Mouse (Mus musculus): ENCODE results near the gene Wasf3. TPM values are rescaled to one million over a fixed set of nuclear protein-coding genes. Genes with fewer than 3 reads are reported as not detected.
A peak's percentile ranks its signal among the peaks of the same experiment; 100 is the strongest.

Wasf3 gene
- polyA plus RNA-seq, 1 experiment from 2014 or later = 0.84 TPM

DNA sequence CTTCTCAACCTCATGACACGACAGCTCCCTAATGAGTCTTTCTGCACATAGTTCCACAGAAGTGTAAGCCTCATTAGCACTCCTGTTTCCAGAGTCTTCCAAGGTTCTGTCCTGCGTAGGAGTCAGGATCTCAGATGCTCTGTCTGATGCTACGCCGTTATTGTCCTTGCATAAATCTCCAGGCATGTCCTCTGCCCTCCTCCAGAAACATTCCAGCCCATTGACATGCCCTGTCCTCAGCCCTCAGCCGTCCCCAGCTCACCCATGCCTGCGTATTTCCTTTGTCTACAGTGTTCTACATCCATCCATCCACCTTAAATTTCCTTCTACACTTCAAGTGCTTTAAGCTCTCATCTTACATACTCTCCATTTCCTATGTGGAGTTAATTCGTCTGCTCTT, 32.8 kb upstream of the Wasf3 start:
- no peaks in the 10 kb centered on the region for H3K27me3 ChIP-seq (ENCODE audit: insufficient read depth, low read length)
- H3K4me3 ChIP-seq (ENCODE audit: low read depth, low read length) = no peak overlapping the region
- H3K4me2 ChIP-seq = no peak overlapping the region
- H3K27ac ChIP-seq (ENCODE audit: low read depth) = no peak overlapping the region
- ATAC-seq (ENCODE audit: insufficient read depth) (no peak), DNase-seq (no peak)
- WGBS = 77% methylated on average over 7 of the region's 7 CpGs
- no peak overlapping the region for H3K9ac ChIP-seq
- H3K4me1 ChIP-seq (ENCODE audit: insufficient read depth) = no peaks in the 10 kb centered on the region
- H3K36me3 ChIP-seq (ENCODE audit: insufficient read depth) = no peaks in the 10 kb centered on the region
- no peak for TF ChIP-seq CTCF (IDR thresholded peaks at IDR 0.05; ENCODE audit: low read depth)
- no peaks in the 10 kb centered on the region for H3K9me3 ChIP-seq (ENCODE audit: low read depth, low read length)

GRCm38 (mm10) chr5:146360386-146360785, 24.4 kb upstream of the Wasf3 start:
- WGBS = 26% methylated on average over 10 of the region's 10 CpGs
- no peak for TF ChIP-seq CTCF (IDR thresholded peaks at IDR 0.05; ENCODE audit: low read depth)
- no peak for ATAC-seq (ENCODE audit: insufficient read depth)
- Histone ChIP-seq H3K9ac (no peak overlapping the region), H3K4me2 (no peak overlapping the region), H3K36me3 (ENCODE audit: insufficient read depth) (no peaks in the 10 kb centered on the region), H3K27ac (ENCODE audit: low read depth) (no peak overlapping the region), H3K27me3 (ENCODE audit: insufficient read depth, low read length) (no peaks in the 10 kb centered on the region), H3K9me3 (ENCODE audit: low read depth, low read length) (no peaks in the 10 kb centered on the region), H3K4me3 (ENCODE audit: low read depth, low read length) (no peak overlapping the region), H3K4me1 (ENCODE audit: insufficient read depth) (no peaks in the 10 kb centered on the region)
- peak; percentile 76 for DNase-seq

- ATAC-seq (ENCODE audit: insufficient read depth) (no peak), DNase-seq (no peak)
- Histone ChIP-seq H3K36me3 (ENCODE audit: insufficient read depth) (no peaks in the 10 kb centered on the region), H3K9ac (no peak overlapping the region), H3K4me1 (ENCODE audit: insufficient read depth) (no peaks in the 10 kb centered on the region), H3K4me3 (ENCODE audit: low read depth, low read length) (no peak overlapping the region), H3K27me3 (ENCODE audit: insufficient read depth, low read length) (no peaks in the 10 kb centered on the region), H3K9me3 (ENCODE audit: low read depth, low read length) (no peaks in the 10 kb centered on the region), H3K27ac (ENCODE audit: low read depth) (no peak overlapping the region), H3K4me2 (no peak overlapping the region)
- TF ChIP-seq CTCF (IDR thresholded peaks at IDR 0.05; ENCODE audit: low read depth) = no peak
- 70% methylated on average over 9 of the region's 9 CpGs for WGBS
Measured at GRCm38 (mm10) chr5:146362711-146363110, 22.1 kb upstream of the Wasf3 start.

DNA sequence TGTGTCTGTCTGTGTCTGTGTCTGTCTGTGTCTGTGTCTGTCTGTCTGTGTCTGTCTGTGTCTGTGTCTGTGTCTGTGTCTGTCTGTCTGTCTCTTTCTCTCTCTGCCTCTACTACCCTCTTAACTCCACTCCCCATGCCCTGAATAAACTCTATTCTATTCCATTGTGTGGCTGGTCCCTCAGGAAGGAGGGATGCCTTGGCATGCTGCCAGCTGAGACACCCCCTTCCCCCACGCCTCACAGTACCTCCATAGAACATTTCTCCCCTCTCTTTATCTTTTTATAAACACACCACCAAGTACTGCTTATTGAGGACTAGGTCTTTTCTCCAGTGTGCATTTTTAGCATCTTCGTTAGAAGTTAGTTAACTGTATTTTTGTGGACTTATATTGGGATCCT, 16.4 kb upstream of the Wasf3 start:
- WGBS = 40% methylated on average over 2 of the region's 2 CpGs

DNA sequence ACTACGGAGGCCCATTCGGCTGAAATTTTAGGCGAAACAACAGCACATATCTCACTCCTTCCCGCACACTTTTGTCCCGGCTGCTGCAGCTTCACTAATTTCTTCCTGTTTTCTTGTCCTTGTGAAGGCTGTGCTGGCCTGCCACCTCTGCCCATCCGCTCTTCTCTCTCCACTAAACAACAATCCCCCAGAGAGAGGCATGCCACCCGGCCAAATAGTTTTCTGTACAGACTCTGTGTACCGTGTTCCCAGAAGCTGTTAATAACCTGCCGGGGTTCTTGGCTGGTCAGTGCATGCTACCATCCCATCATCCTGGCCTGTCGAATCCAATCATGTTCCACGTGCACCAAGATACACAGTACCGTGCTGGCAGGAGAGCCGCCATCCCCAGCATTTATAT, 15.8 kb upstream of the Wasf3 start:
- Histone ChIP-seq H3K27me3 (ENCODE audit: insufficient read depth, low read length) (no peaks in the 10 kb centered on the region), H3K4me2 (no peak overlapping the region), H3K27ac (ENCODE audit: low read depth) (no peak overlapping the region), H3K4me3 (ENCODE audit: low read depth, low read length) (no peak overlapping the region), H3K36me3 (ENCODE audit: insufficient read depth) (no peaks in the 10 kb centered on the region), H3K9ac (no peak overlapping the region), H3K9me3 (ENCODE audit: low read depth, low read length) (no peaks in the 10 kb centered on the region), H3K4me1 (ENCODE audit: insufficient read depth) (no peaks in the 10 kb centered on the region)
- no peak for DNase-seq
- WGBS = 82% methylated on average over 13 of the region's 13 CpGs
- ATAC-seq (ENCODE audit: insufficient read depth) = no peak
- no peak for TF ChIP-seq CTCF (IDR thresholded peaks at IDR 0.05; ENCODE audit: low read depth)

More for the DNA sequence above, 16.4 kb upstream of the Wasf3 start:
- Histone ChIP-seq H3K4me2 (no peak overlapping the region), H3K36me3 (ENCODE audit: insufficient read depth) (no peaks in the 10 kb centered on the region), H3K4me1 (ENCODE audit: insufficient read depth) (no peaks in the 10 kb centered on the region), H3K9ac (no peak overlapping the region), H3K27ac (ENCODE audit: low read depth) (no peak overlapping the region), H3K4me3 (ENCODE audit: low read depth, low read length) (no peak overlapping the region), H3K27me3 (ENCODE audit: insufficient read depth, low read length) (no peaks in the 10 kb centered on the region), H3K9me3 (ENCODE audit: low read depth, low read length) (no peaks in the 10 kb centered on the region)
- peak; percentile 3 for DNase-seq
- ATAC-seq (ENCODE audit: insufficient read depth) = no peak
- TF ChIP-seq CTCF (IDR thresholded peaks at IDR 0.05; ENCODE audit: low read depth) = no peak

GRCm38 (mm10) chr5:146370794-146371193, 14.0 kb upstream of the Wasf3 start:
- no peak overlapping the region for H3K4me3 ChIP-seq (ENCODE audit: low read depth, low read length)
- ATAC-seq (ENCODE audit: insufficient read depth) (no peak), DNase-seq (no peak)
- no peaks in the 10 kb centered on the region for H3K4me1 ChIP-seq (ENCODE audit: insufficient read depth)
- no peaks in the 10 kb centered on the region for H3K36me3 ChIP-seq (ENCODE audit: insufficient read depth)
- WGBS = 77% methylated on average over 8 of the region's 8 CpGs
- no peak overlapping the region for H3K27ac ChIP-seq (ENCODE audit: low read depth)
- no peaks in the 10 kb centered on the region for H3K27me3 ChIP-seq (ENCODE audit: insufficient read depth, low read length)
- no peak for TF ChIP-seq CTCF (IDR thresholded peaks at IDR 0.05; ENCODE audit: low read depth)
- H3K9ac ChIP-seq = no peak overlapping the region
- no peaks in the 10 kb centered on the region for H3K9me3 ChIP-seq (ENCODE audit: low read depth, low read length)
- H3K4me2 ChIP-seq = no peak overlapping the region

DNA sequence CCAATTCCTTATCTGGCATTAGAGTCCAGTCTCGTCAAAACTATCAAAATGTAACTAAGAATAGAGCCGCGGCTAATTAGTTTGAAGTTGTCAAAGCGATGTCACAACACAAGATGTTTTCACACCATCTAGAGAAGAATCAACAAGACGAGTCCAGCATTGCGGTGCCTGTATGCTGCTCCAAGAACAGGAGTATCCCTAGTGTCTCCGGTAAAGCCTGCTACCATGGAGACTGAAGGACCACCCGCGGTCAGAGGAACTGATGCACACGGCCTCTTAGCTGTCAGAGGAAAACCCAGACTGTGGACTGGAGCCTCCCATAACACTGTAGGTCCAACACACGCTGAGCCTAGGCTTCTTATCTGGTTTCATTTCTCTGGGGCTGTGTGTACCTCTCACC, 11.5 kb upstream of the Wasf3 start:
- Histone ChIP-seq H3K27me3 (ENCODE audit: insufficient read depth, low read length) (no peaks in the 10 kb centered on the region), H3K27ac (ENCODE audit: low read depth) (no peak overlapping the region), H3K4me2 (no peak overlapping the region), H3K9ac (no peak overlapping the region), H3K4me3 (ENCODE audit: low read depth, low read length) (no peak overlapping the region), H3K4me1 (ENCODE audit: insufficient read depth) (no peaks in the 10 kb centered on the region), H3K9me3 (ENCODE audit: low read depth, low read length) (no peaks in the 10 kb centered on the region), H3K36me3 (ENCODE audit: insufficient read depth) (no peaks in the 10 kb centered on the region)
- 72% methylated on average over 11 of the region's 11 CpGs for WGBS
- no peak for TF ChIP-seq CTCF (IDR thresholded peaks at IDR 0.05; ENCODE audit: low read depth)
- DNase-seq (no peak), ATAC-seq (ENCODE audit: insufficient read depth) (no peak)

DNA sequence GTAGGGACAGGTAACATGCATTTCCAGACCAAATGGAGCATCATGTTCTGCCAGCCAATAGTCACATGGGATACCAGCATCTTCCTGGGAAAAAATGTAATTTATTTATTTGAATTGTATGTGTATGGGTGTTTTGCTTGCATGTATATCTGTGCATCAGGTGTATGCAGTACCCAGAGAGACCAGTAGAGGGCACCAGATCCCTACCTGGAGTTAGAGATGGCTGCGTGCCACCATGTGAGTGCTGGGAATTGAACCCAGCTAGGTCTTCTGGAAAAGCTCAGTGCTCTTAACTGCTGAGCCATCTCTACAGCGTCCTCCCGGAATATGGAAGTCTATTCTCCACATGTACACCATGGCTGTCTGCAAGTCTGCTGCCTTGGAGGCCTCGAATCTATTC, 8.2 kb upstream of the Wasf3 start:
- ATAC-seq (ENCODE audit: insufficient read depth) (no peak), DNase-seq (no peak)
- peak; percentile 61 for TF ChIP-seq CTCF (IDR thresholded peaks at IDR 0.05; ENCODE audit: low read depth)
- no peak overlapping the region for H3K4me3 ChIP-seq (ENCODE audit: low read depth, low read length)
- no peaks in the 10 kb centered on the region for H3K36me3 ChIP-seq (ENCODE audit: insufficient read depth)
- H3K27me3 ChIP-seq (ENCODE audit: insufficient read depth, low read length) = no peaks in the 10 kb centered on the region
- no peaks in the 10 kb centered on the region; the same call in 1 of the 2 replicates for H3K9me3 ChIP-seq (ENCODE audit: low read depth, low read length)
- no peak overlapping the region for H3K27ac ChIP-seq (ENCODE audit: low read depth)
- H3K4me1 ChIP-seq (ENCODE audit: insufficient read depth) = no peaks in the 10 kb centered on the region
- no peak overlapping the region for H3K9ac ChIP-seq
- WGBS = 90% methylated on average over 4 of the region's 4 CpGs
- no peak overlapping the region for H3K4me2 ChIP-seq
